In genomic region chr2:116067711-116068110, GRCm38 (mm10) we compare ENCODE assay signal across 10 mouse cellular contexts. TPM values are rescaled to one million over a fixed set of nuclear protein-coding genes. Genes with fewer than 3 reads are reported as not detected.
DNase-seq lines count a peak whose midpoint lies in the region; ATAC-seq and TF ChIP-seq lines count a peak whose summit lies in the region.
"Had no signal": no experiment of that assay in that cellular context is flagged by ENCODE, and none has a peak within 500 bp of the region (broad histone marks: within the 10 kb centered on the region; RNA-seq: fewer than 3 reads in every experiment).

No protein-coding gene starts in this region.

- DNase-seq in kidney, adult 2 months, result no peak
- no peak for DNase-seq in kidney, adult 8-10 months
- peak; percentile 13 for DNase-seq in fibroblast of lung, adult 2 months (ENCODE audit: low read depth)
- DNase-seq in kidney, postnatal 10 days, result peak; percentile 60
- DNase-seq in left cerebral cortex, postnatal 10 days (ENCODE audit: extremely low spot score in 1 of 2, low spot score in 2 of 2), result no peak
- no peak for DNase-seq in urinary bladder, postnatal 25 days (ENCODE audit: low spot score)
- DNase-seq in thymus, adult 18-20 months, result no peak

- peaks cover 7% of the 10 kb centered on the region; the same call in 1 of the 2 replicates for H3K27me3 ChIP-seq in kidney, adult 2 months (replicated peaks; ENCODE audit: control insufficient read depth, insufficient read depth, low read length)
- peaks cover 3% of the 10 kb centered on the region; the same call in 1 of the 2 replicates for H3K27me3 ChIP-seq in midbrain, embryonic 16.5 days (ENCODE audit: control insufficient read depth, insufficient read depth, low read depth, low read length)
- H3K27me3 ChIP-seq: Patski had no signal

- no peaks in the 10 kb centered on the region for H3K9me3 ChIP-seq in midbrain, embryonic 16.5 days (replicated peaks; ENCODE audit: control insufficient read depth, low read length, poor library complexity, severe bottlenecking)
- H3K9me3 ChIP-seq: megakaryocyte, embryonic 14.5 days had no signal

- H3K4me1 ChIP-seq in kidney, adult 2 months (ENCODE audit: control insufficient read depth, insufficient read depth, low read length), result no peaks in the 10 kb centered on the region
- peaks cover 14% of the 10 kb centered on the region for H3K4me1 ChIP-seq in midbrain, embryonic 16.5 days (ENCODE audit: control insufficient read depth, insufficient read depth, low read length)

- H3K27ac ChIP-seq in kidney, adult 2 months (ENCODE audit: insufficient read depth, low read depth, low read length), result peak overlapping the region; percentile 92
- peak overlapping the region; percentile 84 for H3K27ac ChIP-seq in midbrain, embryonic 16.5 days (ENCODE audit: low read length)

- H3K9ac ChIP-seq in midbrain, embryonic 16.5 days (ENCODE audit: low read depth, low read length), result peak overlapping the region; percentile 58

- peak overlapping the region; percentile 72 for H3K4me2 ChIP-seq in midbrain, embryonic 16.5 days (ENCODE audit: low read length)

- peak overlapping the region; percentile 62 for H3K4me3 ChIP-seq in kidney, adult 2 months (ENCODE audit: insufficient read depth, low read depth, low read length)
- peak overlapping the region; percentile 43 for H3K4me3 ChIP-seq in midbrain, embryonic 16.5 days (ENCODE audit: low read depth, low read length)

- intact Hi-C loops in left cerebral cortex, postnatal 10 days (cut with DNase I), result loop anchor here (2.0 to 10.0 kb wide), 3 partner anchors 211 to 800 kb away; no protein-coding TSS in a partner anchor

- TF ChIP-seq CTCF in kidney, adult 2 months (conservative IDR thresholded peaks at IDR 0.05; ENCODE audit: insufficient read depth, insufficient read length, low read depth, low read length), result no peak

- WGBS in kidney, adult 2 months, result 8% methylated on average over 15 of the region's 15 CpGs
- 2% methylated on average over 15 of the region's 15 CpGs for WGBS in midbrain, embryonic 16.5 days

- TF ChIP-seq POLR2A in kidney, adult 2 months (IDR thresholded peaks at IDR 0.05; ENCODE audit: low read depth, low read length), result no peak

- no peak for ATAC-seq in midbrain, embryonic 16.5 days

- H3K36me3 ChIP-seq in kidney, adult 2 months (ENCODE audit: control insufficient read depth, insufficient read depth, low read length), result no peaks in the 10 kb centered on the region
- no peaks in the 10 kb centered on the region for H3K36me3 ChIP-seq in midbrain, embryonic 16.5 days (ENCODE audit: control insufficient read depth, insufficient read depth, low read length)

RNA-seq across cellular contexts. Expression of gene Meis2, which starts 2.1 kb away (rescaled TPM):
- 28.5 and 32.2 TPM in 2 replicates for polyA plus RNA-seq in kidney, adult 2 months (2012; rRNA removed)
- polyA plus RNA-seq in midbrain, embryonic 16.5 days (2015; fragmentation: Nextera tagmentation; extraction: Ambion mirVana), result 62.5 and 70.2 TPM in 2 replicates
- total RNA-seq in left cerebral cortex, postnatal 10 days (2021), result 100 to 1,000 TPM in 1 of 2 experiments, 10 to 100 TPM in 1; 98.2 to 110 TPM

Comparison
In these comparisons a context has a peak if more than half of its experiments do, and no peak if none do; other contexts are left out.
1. DNase-seq: peak in fibroblast of lung, adult 2 months (single experiment) and kidney, postnatal 10 days (single experiment); none in kidney, adult 2 months (single experiment), kidney, adult 8-10 months (0 of 2), left cerebral cortex, postnatal 10 days (0 of 2), urinary bladder, postnatal 25 days (single experiment) and thymus, adult 18-20 months (0 of 2).